Mouse (Mus musculus): ENCODE data around the gene Olfr700.

DNA sequence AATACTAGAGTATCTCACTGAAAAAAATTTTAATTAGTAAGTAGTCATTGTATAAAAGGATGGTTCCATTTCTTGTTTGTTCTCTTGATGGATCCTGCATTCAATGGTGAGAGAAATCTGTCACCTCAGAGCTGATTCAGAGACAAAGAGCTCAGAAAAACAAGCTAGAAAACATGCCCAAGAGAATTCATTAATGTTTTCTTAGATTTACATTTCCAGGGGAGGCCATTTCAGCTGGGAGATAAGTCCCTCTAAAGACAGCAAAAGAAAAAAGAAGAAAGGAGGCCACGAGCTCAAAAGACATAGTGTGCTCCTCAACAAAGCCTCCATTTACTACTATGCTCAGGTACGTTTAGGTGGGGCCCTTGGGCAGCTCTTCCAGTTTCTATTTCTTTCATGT lies 34.4 kb upstream of the Olfr700 start, which contains the start of gene Olfr703:
- no peak for TF ChIP-seq CTCF (IDR thresholded peaks at IDR 0.05; ENCODE audit: borderline replicate concordance, insufficient read depth, low read depth, low read length)
- no peak for TF ChIP-seq POLR2A (IDR thresholded peaks at IDR 0.05; ENCODE audit: borderline replicate concordance, insufficient read depth, low read length)

Data from cerebellum, adult 2 months (tissue).